Mouse (Mus musculus) G1E-ER4 (cell line): ENCODE measurements around the gene Rbm42. TPM values are rescaled to one million over a fixed set of nuclear protein-coding genes. Genes with fewer than 3 reads are reported as not detected.

Source experiments
- GATA1 ChIP-seq: IDR thresholded peaks from one replicate; pipeline ENCODE4 v1.8.0; 2012; ENCODE audit warnings: low read length, inconsistent platforms
- polyA plus RNA-seq: library from polyadenylated mRNA; stranded (reverse); fragments of >175 nt; gene quantifications from 2 replicates; pipeline ENCODE4 v1.2.3, GENCODE M21; 2012

The Rbm42 gene
- polyA plus RNA-seq, 1 experiment = 519 TPM

DNA sequence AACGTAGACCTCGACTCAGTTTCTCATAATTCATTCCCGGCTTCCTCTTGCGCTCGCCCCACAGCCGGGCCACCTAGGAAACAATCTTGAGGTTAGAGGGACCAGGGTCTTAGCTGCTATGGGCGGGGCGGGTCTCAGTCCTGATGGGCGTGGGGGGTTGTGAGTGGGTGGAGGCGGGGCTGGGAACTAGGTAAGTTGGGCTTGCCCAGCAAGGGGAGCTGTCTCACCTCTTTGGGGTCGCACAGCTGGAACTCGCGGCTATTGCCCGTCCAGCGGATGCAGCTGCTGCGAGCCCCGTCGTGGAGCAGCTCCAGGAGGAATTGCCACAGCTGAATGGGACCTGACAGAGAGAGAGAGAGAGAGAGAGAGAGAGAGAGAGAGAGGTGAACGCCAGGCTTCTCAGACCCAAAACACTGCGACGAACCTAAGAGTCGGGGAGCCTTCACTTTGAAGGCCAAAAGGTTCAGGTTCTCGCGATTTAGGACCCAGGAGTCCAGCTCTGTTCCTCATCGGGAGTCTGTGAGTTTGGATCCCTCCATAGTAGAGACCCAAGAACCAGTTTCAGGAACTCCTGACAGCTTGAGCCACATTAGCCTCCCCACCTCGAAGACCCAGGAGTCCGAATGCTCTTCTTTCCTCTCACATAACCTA is 16.2 kb downstream of the Rbm42 start:
- TF ChIP-seq GATA1 = no peak

- no peak for TF ChIP-seq GATA1
Observed at GRCm38 (mm10) chr7:30629013-30629412, 21.1 kb downstream of the Rbm42 start.

GRCm38 (mm10) chr7:30626647-30627046 is 23.5 kb downstream of the Rbm42 start:
- TF ChIP-seq GATA1 = no peak

- no peak for TF ChIP-seq GATA1
Observed at GRCm38 (mm10) chr7:30625530-30626384, 24.4 kb downstream of the Rbm42 start, which contains the start of gene Cox6b1. Gene Cox6b1, minus strand, starts transcription at chr7:30626151.

GRCm38 (mm10) chr7:30619202-30619601 is 30.9 kb downstream of the Rbm42 start:
- TF ChIP-seq GATA1 = no peak

GRCm38 (mm10) chr7:30618658-30619057 is 31.5 kb downstream of the Rbm42 start:
- no peak for TF ChIP-seq GATA1

DNA sequence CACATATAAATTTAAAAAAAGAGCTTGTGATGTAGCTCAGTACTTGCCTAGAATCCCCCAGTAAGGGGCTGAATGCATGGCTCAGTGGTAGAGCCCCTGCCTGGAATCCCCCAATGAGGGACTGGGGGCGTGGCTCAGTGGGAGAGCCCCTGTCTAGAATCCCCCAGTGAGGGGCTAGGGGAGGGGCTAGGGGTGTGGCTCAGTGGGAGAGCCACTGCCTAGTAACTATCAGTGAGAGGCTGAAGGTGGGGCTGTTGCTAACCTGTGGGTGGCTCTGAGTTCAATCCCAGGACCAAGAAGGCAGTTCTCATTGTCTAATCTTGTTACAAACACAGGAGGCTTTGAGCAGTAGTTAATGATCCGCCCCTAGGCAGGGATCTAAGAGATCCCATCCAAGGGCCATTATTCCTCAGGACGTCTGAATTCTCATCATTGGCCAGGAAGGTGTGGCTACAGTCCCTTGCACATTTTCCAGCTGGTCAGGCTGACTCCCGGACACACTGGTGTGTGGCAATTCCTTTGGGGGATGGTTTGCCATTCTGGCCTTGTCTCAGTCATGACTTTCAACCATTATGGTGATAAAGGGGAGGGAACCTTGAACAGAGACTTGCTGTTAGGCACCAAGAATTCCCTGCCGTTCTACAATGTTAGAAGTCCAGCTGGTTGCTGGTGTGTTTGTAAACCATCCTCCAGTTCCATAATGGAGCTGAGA is 34.9 kb downstream of the Rbm42 start:
- TF ChIP-seq GATA1 = no peak

- no peak for TF ChIP-seq GATA1
Observed at GRCm38 (mm10) chr7:30614454-30614853, 35.7 kb downstream of the Rbm42 start.

- TF ChIP-seq GATA1 = no peak
Observed at GRCm38 (mm10) chr7:30613529-30614112, 36.5 kb downstream of the Rbm42 start.

DNA sequence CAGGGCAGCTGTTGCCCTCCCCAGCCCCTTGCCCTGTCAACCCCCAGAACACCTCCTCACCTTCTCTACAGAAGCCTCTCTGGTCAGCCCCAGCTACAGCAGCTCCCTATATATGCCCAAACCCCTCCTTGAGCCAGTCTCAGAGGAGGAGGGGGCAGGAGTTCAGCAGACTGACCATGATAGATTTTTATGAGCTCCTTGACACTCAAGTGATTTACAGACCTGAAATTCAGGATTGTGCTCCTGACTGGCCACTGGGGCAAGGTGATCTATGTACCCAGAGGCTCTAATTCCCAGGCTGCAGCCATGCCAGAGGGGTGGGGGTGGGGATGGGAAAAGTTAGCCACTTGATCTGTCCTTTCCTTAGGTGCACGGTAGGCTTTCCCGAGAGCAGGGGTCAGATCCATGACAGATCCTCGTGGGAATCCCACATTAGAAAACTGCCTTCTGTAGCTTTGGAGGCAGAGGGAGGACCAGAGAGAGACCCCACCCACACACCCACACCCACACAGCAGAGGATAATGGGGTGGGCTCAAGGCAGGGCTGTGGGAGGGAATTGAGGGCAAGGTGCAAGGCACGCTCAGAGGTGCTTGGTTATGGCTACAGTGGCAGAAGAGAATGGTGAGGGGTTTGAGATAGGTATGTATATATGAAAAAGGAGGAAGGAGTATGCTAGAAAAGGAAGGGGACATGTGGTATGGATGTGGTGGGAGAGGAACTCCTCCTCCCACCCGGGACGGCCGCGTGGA is 37.3 kb downstream of the Rbm42 start, which contains the start of gene Upk1a:
Gene Upk1a (minus strand): TSS at position 194 of the 749 bp plus-strand sequence.
- no peak for TF ChIP-seq GATA1

GRCm38 (mm10) chr7:30610043-30610442 is 40.1 kb downstream of the Rbm42 start:
- no peak for TF ChIP-seq GATA1

DNA sequence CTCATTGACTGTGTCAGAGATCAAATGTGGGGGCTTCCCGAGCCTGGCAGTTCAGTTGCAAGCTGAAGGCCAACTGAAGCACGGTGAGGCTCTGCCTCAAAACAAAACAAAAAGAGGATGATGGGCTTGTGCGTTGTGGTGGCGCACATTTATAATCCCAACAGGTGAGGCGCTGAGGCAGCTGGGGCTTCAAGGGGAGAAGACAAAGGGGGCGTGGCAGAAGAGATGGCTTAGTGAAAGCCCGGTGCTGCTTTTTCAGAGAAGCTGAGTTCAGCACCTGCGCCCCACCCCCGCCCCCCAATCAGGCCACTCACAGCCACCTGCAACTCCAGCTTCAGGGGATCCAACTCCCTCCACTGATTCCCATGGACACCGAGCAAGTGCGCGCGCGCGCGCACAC is 41.6 kb downstream of the Rbm42 start:
- TF ChIP-seq GATA1 = no peak

DNA sequence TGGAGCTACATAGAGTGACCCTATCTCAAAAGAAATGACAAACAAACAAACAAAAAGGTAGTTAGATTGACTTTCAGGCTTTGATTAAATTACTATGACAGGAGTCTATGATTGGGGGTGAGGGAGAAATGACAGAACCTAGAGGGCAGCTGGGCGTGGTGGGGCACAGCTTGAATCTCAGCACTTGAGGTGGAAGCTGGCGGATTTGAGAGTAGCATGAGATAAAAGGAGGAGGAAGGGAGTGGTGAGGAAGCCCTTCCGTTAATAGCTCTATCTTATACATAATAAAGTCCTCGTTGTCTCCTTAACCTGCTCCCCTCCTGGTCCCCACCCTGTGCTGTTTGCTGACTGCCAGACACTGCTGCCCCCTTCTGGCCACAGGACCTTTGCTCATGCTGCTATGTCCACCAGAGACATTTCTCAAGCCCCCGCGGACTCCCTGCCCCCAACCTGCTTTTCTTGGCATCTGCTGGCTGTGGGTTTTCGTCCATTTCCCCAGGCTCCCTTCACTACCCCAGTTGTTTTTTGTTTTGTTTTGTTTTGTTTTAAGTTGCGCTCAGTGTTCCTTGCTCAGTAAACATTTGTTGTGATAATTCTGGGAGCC is 42.3 kb downstream of the Rbm42 start:
- TF ChIP-seq GATA1 = no peak

GRCm38 (mm10) chr7:30604944-30605343 is 45.2 kb downstream of the Rbm42 start:
- no peak for TF ChIP-seq GATA1

DNA sequence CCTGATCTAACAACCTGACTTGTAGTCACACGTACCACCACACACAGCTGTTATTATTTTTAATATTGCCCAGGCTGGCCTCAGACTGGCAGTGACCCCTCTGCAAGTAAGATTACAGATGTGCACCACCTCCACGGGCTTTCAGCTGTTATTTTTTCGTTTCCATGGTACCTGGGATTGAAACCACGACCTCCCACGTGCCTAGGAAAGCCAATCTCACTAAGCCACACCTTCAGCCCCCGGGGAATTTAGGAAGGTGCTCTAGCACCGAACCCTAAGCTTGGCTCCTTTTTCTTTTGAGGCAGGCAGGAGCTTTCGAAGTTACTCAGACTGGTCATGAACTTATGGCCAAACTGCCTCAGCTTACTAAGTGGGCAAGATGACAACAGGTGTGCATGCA is 45.7 kb downstream of the Rbm42 start:
- TF ChIP-seq GATA1 = no peak

GRCm38 (mm10) chr7:30602583-30602982 is 47.5 kb downstream of the Rbm42 start:
- TF ChIP-seq GATA1 = no peak
